Mouse (Mus musculus) erythroblast, embryonic 14.5 days (primary cell): ENCODE results near the gene Olfr1387. TPM values are rescaled to one million over a fixed set of nuclear protein-coding genes. Genes with fewer than 3 reads are reported as not detected.
"Not testable (repeated sequence)": the region's sequence is repeated elsewhere in the genome, so short reads cannot be mapped to it uniquely, and the experiment has no call there.

ENCODE experiments used
- H3K27me3 ChIP-seq: 2 replicates; pipeline ENCODE4 v1.6.1; 2012; ENCODE audit warnings: inconsistent platforms; ENCODE audit not compliant: control insufficient read depth
- H3K36me3 ChIP-seq: 2 replicates; pipeline ENCODE4 v1.6.1; 2012; ENCODE audit warnings: mild to moderate bottlenecking, inconsistent platforms; ENCODE audit not compliant: control insufficient read depth
- H3K4me1 ChIP-seq: 2 replicates; pipeline ENCODE4 v1.6.1; 2012; ENCODE audit warnings: inconsistent platforms; ENCODE audit not compliant: control insufficient read depth
- H3K4me3 ChIP-seq: replicated peaks from 2 replicates; pipeline ENCODE3; 2012; ENCODE audit warnings: moderate library complexity, mild to moderate bottlenecking, inconsistent platforms
- H3K9me3 ChIP-seq: 2 replicates; pipeline ENCODE4 v1.6.1; 2012; ENCODE audit warnings: low read length, inconsistent platforms, mixed read lengths; ENCODE audit not compliant: control insufficient read depth
- GATA1 ChIP-seq: IDR thresholded peaks from 2 replicates; pipeline ENCODE4 v1.6.1; 2012; ENCODE audit warnings: low read length, inconsistent platforms, mixed read lengths
- TAL1 ChIP-seq: IDR thresholded peaks from 3 replicates; pipeline ENCODE4 v1.6.1; 2012; ENCODE audit warnings: low read length, inconsistent platforms, mixed read lengths
- polyA plus RNA-seq: library from polyadenylated mRNA; stranded (reverse); fragments of >175 nt; gene quantifications from 2 replicates; pipeline ENCODE4 v1.2.3, GENCODE M21; 2012

Olfr1387 gene
- polyA plus RNA-seq, result not detected in 2 replicates

DNA sequence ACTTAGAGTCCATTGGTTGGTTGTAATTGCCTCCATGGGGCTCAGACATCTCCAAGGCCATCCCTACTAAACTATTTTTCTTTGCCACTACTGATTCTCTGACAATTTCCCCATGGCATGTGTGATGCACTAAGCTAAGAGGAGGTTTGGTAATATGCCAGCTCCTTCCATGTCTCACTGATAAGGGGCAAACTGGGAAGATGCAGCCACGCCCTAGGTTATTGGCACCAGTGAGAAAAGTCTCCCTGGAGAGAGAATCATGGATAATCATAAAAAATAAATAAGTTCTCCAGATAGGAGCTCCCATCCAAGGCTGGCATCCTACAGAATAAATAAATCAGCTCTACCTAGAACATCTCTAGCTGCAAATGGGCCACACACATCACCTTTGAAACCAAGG, at the start of gene Olfr1387:
Gene Olfr1387 (plus strand): TSS at position 301 of the 400 bp plus-strand sequence.
- H3K36me3 ChIP-seq, result no peaks in the 10 kb centered on the region
- no peaks in the 10 kb centered on the region for H3K27me3 ChIP-seq
- H3K4me3 ChIP-seq, result no peak within 1 kb of the TSS
- peaks cover 2% of the 10 kb centered on the region; the same call in 1 of the 2 replicates for H3K9me3 ChIP-seq
- no peaks in the 10 kb centered on the region for H3K4me1 ChIP-seq
- TF ChIP-seq GATA1 (no peak), TAL1 (no peak)

- no peaks in the 10 kb centered on the region for H3K4me1 ChIP-seq
- no peak for TF ChIP-seq GATA1
- TF ChIP-seq TAL1, result no peak
- H3K27me3 ChIP-seq, result no peaks in the 10 kb centered on the region
- H3K9me3 ChIP-seq, result no peaks in the 10 kb centered on the region
- no peaks in the 10 kb centered on the region for H3K36me3 ChIP-seq
- no peak overlapping the region for H3K4me3 ChIP-seq
Measured at GRCm38 (mm10) chr11:49406784-49407183, 48.4 kb upstream of the Olfr1387 start.

- no peaks in the 10 kb centered on the region for H3K9me3 ChIP-seq
- no peaks in the 10 kb centered on the region for H3K4me1 ChIP-seq
- TF ChIP-seq TAL1, result no peak
- TF ChIP-seq GATA1, result no peak
- H3K27me3 ChIP-seq, result no peaks in the 10 kb centered on the region
- no peaks in the 10 kb centered on the region for H3K36me3 ChIP-seq
- no peak overlapping the region for H3K4me3 ChIP-seq
Measured at GRCm38 (mm10) chr11:49410540-49410939, 44.6 kb upstream of the Olfr1387 start.

- H3K27me3 ChIP-seq, result no peaks in the 10 kb centered on the region
- no peaks in the 10 kb centered on the region for H3K4me1 ChIP-seq
- no peaks in the 10 kb centered on the region for H3K36me3 ChIP-seq
- H3K4me3 ChIP-seq, result no peak within 1 kb of the TSS
- H3K9me3 ChIP-seq, result no peaks in the 10 kb centered on the region
- TF ChIP-seq TAL1 (no peak), GATA1 (no peak)
Measured at GRCm38 (mm10) chr11:49422767-49423166, 32.4 kb upstream of the Olfr1387 start, which contains the start of gene Olfr1389. TSS of gene Olfr1389 (plus strand) at chr11:49423067.

GRCm38 (mm10) chr11:49425257-49425927, 29.8 kb upstream of the Olfr1387 start:
- no peaks in the 10 kb centered on the region for H3K36me3 ChIP-seq
- TF ChIP-seq GATA1, result no peak
- no peak for TF ChIP-seq TAL1

DNA sequence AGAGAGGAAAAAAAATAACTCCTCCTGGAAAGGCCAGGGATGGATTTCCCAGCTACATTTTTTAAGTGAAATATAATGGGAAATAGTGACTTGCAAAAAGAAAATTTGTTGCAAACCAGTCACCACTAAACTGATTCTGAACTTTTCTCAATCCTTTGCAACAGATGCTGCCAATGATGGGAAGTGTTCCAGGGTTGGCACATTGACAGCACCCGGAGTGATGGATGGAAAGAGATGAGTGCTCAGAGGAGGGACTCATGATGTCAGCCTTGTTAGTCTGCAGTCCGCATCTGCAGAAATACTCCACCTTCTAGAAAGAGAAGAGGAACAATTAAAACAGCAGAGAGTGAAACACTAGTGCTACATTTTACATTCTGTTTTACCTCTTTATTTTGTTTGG, 25.5 kb upstream of the Olfr1387 start:
- Histone ChIP-seq H3K4me1 (no peaks in the 10 kb centered on the region), H3K4me3 (no peak overlapping the region), H3K27me3 (no peaks in the 10 kb centered on the region), H3K36me3 (no peaks in the 10 kb centered on the region), H3K9me3 (no peaks in the 10 kb centered on the region; the same call in 1 of the 2 replicates)
- TF ChIP-seq TAL1, result no peak; the same call in 2 of the 3 replicates
- no peak for TF ChIP-seq GATA1

More at GRCm38 (mm10) chr11:49425257-49425927, 29.8 kb upstream of the Olfr1387 start:
- H3K4me3 ChIP-seq, result no peak overlapping the region
- no peaks in the 10 kb centered on the region for H3K27me3 ChIP-seq
- no peaks in the 10 kb centered on the region for H3K4me1 ChIP-seq
- no peaks in the 10 kb centered on the region for H3K9me3 ChIP-seq

DNA sequence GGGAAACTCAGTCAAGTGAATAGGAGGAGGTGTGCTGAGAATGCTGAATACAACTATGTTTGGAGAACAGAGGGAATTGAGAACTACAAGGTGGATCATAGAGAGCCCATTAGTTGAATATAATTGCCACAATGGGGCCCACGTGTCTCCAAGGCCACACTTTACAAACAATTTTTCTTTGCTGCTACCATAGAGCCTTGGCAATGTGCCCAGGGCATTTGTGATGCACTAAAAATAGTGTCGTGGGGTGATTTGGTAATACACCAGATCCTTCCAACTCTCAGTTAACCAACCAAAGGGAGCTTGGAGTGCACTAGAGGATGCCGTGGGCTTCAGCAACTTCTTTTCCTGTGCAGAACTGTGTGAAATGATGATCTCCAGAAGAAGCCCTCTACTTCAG, 18.7 kb upstream of the Olfr1387 start, which contains the start of gene Olfr1388:
Gene Olfr1388 (plus strand): TSS at position 214 of the 400 bp plus-strand sequence.
- Histone ChIP-seq H3K4me1 (no peaks in the 10 kb centered on the region), H3K4me3 (no peak within 1 kb of the TSS), H3K27me3 (no peaks in the 10 kb centered on the region), H3K9me3 (no peaks in the 10 kb centered on the region), H3K36me3 (no peaks in the 10 kb centered on the region)
- TF ChIP-seq TAL1 (no peak), GATA1 (no peak)

- not testable (repeated sequence) for H3K4me1 ChIP-seq, H3K36me3 ChIP-seq, H3K4me3 ChIP-seq, H3K9me3 ChIP-seq, H3K27me3 ChIP-seq
Measured at GRCm38 (mm10) chr11:49464746-49465145, 9.6 kb downstream of the Olfr1387 start, which contains the start of gene Olfr1386. TSS of gene Olfr1386 (plus strand) at chr11:49465046.

GRCm38 (mm10) chr11:49485973-49486372, 30.8 kb downstream of the Olfr1387 start:
- no peak overlapping the region for H3K4me3 ChIP-seq

GRCm38 (mm10) chr11:49488770-49489169, 33.6 kb downstream of the Olfr1387 start, which contains the start of gene Olfr1385:
TSS of gene Olfr1385 (plus strand) at chr11:49489070.
- H3K4me1 ChIP-seq, H3K4me3 ChIP-seq, H3K9me3 ChIP-seq, H3K36me3 ChIP-seq, H3K27me3 ChIP-seq: not testable (repeated sequence)

More at GRCm38 (mm10) chr11:49485973-49486372, 30.8 kb downstream of the Olfr1387 start:
- Histone ChIP-seq H3K27me3 (no peaks in the 10 kb centered on the region), H3K36me3 (no peaks in the 10 kb centered on the region), H3K9me3 (no peaks in the 10 kb centered on the region), H3K4me1 (no peaks in the 10 kb centered on the region)
- TF ChIP-seq TAL1, result no peak
- TF ChIP-seq GATA1, result no peak

Other genes with a start within 250 kb of the Olfr1387 start
- 6.7 and 7.3 TPM in 2 replicates for gene Mgat1, start 211.2 kb upstream of the Olfr1387 start, polyA plus RNA-seq
- gene Olfr1393, start 177.0 kb upstream of the Olfr1387 start, polyA plus RNA-seq, result not detected in 2 replicates
- 0.01 TPM in 1 of 2 replicates, not detected in the other for gene Olfr1392, start 170.1 kb upstream of the Olfr1387 start, polyA plus RNA-seq
- not detected in 2 replicates for gene Olfr10, start 150.6 kb upstream of the Olfr1387 start, polyA plus RNA-seq
- not detected in 2 replicates for gene Olfr1391, start 132.6 kb upstream of the Olfr1387 start, polyA plus RNA-seq
- not detected in 2 replicates for gene Olfr1390, start 120.2 kb upstream of the Olfr1387 start, polyA plus RNA-seq
- not detected in 2 replicates for gene Olfr1389, start 32.3 kb upstream of the Olfr1387 start, polyA plus RNA-seq
- not detected in 2 replicates for gene Olfr1388, start 18.7 kb upstream of the Olfr1387 start, polyA plus RNA-seq
- gene Olfr1386, start 9.7 kb downstream of the Olfr1387 start, polyA plus RNA-seq, result not detected in 2 replicates
- not detected in 2 replicates for gene Olfr1385, start 33.7 kb downstream of the Olfr1387 start, polyA plus RNA-seq
- not detected in 2 replicates for gene Olfr1384, start 51.4 kb downstream of the Olfr1387 start, polyA plus RNA-seq
- gene Olfr1383, start 64.3 kb downstream of the Olfr1387 start, polyA plus RNA-seq, result 0.01 TPM in 1 of 2 replicates, not detected in the other
- gene Olfr1382, start 72.9 kb downstream of the Olfr1387 start, polyA plus RNA-seq, result not detected in 2 replicates
- 0.01 TPM in 1 of 2 replicates, not detected in the other for gene Olfr1381, start 88.1 kb downstream of the Olfr1387 start, polyA plus RNA-seq
- not detected in 2 replicates for gene Olfr1380, start 101.5 kb downstream of the Olfr1387 start, polyA plus RNA-seq
- 0.04 TPM in 2 replicates for gene Flt4, start 153.9 kb downstream of the Olfr1387 start, polyA plus RNA-seq
- gene Scgb3a1, start 208.3 kb downstream of the Olfr1387 start, polyA plus RNA-seq, result not detected in 2 replicates